Mouse (Mus musculus): Measurements from ENCODE around the gene Mbnl1. TPM values are rescaled to one million over a fixed set of nuclear protein-coding genes. Genes with fewer than 3 reads are reported as not detected.

Mbnl1 gene
- total RNA-seq, 2 experiments from 2014 or later, result 772 to 1,073 TPM

DNA sequence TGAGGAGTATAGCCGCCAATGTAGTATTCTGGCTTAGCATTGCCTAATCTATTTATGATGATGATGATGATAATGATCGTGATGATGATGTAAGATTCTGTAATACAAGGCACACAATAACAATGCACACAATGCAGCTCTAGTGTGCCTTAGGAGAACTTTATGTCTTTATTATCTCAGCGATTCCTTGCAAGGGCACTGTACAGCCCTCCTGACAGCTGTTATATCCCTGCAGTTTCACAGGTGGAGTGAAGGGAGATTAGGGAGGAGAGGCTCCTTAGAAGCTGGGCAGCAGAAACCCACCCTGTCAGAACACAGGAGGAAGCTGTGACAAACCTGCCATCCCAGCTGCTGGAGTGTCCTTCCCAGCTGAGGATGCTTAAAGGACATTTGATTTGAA is 93.3 kb downstream of the Mbnl1 start:
- no peak for ATAC-seq (ENCODE audit: poor library complexity, severe bottlenecking)

DNA sequence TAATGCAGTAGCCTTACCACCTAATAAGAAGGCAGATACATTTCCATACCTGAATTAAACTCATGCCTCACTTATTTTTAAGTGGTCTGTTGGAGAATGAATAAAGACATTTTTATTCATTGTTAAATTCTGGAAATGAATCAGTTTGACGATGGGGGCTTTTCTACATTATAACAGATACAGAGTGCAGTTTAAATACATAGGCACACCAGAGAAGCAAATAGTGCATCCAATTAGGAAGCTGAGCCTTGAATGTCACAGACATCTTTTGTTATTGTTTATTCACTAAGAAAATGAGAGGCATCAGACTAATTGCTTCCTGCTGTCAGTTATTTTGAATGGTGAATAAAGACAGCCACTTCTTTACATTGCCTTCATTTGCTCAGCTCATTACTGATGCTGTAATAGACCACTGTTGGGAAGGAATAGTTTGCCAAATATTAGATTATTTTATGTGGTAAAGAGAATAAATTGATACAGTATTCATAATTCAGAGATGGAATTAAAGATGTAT is 95.6 kb downstream of the Mbnl1 start:
- no peak for ATAC-seq (ENCODE audit: poor library complexity, severe bottlenecking)

DNA sequence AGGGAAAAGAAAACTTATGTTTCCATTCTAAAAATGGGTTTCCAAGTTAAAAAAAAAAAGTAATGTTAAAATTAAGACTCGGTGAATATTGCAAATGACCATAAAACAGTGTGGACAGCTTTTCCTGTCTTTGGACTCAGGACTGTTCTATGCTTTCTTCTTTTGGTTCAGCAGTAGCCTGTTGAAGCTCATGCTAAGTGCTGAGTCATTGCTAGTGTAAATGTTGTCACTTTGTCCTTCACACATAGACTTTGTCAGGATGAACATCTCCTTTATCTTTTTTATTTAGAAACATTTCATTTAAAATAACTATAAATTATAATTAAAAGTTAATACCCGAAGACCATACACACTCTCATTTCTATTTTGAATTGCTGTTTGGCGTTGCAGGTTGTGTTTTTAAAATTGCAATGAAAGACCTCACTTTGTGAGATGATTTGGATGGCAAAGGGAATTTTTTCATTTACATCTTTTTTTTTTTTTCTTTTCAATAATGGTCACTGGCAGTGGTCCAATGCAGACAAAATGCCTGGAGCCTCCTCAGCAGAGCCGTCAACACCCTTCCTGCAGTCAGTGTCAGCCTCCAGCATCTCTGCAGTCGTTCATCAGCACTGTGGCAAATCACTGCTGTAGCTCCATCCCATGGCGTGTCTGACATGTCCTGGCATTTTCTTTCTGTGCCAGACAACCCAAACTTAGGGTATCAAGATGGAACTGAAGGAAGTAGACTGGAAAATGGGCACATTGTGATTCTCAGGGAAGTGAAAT is 96.4 kb downstream of the Mbnl1 start:
- no peak for ATAC-seq (ENCODE audit: poor library complexity, severe bottlenecking)

DNA sequence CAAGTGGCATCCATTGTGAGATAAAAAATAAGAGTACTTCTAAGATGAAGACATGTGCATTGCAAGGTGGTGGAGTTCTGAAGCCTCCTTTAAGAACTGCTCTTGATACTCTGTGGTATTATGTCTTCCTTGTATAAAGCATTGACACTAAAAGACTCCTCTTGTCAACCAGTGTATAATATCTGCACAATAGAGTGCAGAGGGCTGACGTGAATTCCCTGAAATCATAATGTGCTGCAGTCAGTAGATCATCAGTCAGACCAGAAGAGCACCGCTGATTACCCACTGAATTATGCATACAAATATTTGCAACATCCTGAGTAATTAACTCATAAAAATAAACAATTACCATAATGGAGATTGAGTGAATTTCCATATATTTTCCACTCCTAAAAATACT is 97.2 kb downstream of the Mbnl1 start:
- no peak for ATAC-seq (ENCODE audit: poor library complexity, severe bottlenecking)

DNA sequence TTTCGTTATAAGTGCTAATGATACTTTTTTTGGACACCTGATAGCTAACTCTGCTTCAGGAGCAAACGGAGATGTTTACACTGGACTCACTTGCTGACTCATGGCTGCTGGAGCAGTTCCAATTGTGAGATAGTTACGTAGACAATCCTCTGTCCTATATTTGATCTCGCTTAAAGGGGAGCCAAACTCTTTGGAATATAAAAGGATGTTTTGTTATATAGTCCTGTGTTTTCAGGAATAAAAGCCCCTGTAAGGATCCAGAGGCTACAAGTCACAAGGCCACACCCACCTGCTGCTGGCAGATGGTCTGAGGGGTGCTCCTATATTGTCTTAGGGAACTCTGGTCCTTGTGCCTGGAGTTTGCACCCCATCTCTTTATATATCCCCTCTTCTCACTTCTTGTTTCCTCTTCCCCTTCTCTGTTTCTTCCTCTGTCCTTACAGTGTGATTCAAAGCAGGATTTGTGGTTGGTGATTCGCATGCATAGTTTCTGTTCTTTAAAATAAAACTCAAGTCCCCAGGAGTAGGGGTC is 97.9 kb downstream of the Mbnl1 start:
- peak; percentile 88 for ATAC-seq (ENCODE audit: poor library complexity, severe bottlenecking)

DNA sequence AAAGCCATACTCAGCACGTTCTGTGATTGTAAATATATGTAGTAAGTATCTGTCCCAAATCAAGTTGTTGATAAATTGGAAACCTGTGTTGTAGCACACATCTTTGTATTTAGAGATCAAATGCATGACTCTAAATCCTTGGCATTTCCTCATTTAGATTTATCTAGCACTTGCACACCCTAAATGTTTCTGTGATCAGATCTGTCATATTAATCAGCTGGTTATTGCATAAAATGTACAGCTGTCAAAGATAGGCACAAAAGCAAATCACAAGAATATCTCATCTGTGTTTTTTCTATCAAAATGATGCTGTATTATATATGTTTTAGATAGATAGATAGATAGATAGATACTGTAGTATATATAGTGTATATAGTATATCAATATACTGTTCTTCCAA is 98.9 kb downstream of the Mbnl1 start:
- no peak for ATAC-seq (ENCODE audit: poor library complexity, severe bottlenecking)

DNA sequence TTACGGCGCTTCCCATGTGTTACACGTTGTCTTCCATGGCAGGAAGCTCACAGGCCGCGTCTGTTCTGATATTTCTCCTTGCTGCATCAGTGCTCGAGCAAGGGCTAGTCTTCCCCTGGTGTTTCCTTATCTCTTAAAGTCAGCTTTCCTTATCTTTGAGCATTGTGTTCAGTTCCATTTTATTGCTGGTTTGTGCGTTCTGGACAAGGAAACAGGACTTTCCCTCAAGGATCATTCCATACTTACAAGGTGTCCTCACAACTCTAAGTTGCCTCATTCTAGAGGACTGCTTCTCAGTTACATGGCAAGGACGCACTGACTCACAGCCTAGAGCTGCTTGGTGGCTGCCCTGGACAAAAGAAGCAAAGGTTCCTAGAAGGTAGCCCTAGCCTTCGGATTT is 101.6 kb downstream of the Mbnl1 start:
- no peak for ATAC-seq (ENCODE audit: poor library complexity, severe bottlenecking)

DNA sequence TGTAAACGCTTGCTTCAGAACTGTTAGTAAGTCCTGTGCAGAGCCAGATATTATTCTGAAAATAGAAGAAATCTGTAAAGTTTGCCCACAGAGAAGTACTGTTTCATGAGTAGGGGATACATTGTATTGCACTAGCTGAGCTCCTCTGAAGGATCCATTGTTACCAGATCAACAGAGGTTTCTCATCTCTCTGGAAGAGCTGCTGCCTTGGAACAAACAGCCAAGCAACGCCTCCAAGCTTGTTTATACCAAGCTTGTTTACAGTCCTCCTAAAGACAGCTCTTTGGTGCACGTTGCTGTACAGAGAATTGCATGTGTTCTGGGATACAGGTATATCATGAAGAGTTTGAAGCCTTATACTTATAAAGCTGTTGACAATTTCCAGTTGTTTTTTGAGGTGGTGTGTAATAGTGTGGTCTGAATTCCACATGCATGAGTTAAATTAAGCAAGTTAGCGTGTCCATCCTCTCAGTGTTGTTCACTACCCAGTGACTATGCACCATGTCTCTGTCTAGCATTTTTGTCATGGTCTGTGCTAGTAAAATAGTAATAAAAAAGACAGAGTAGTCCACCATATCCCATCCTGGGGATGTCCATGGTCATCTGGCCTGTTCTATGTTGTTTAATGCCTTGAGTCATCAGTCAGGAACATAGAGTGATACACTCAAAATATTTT is 102.4 kb downstream of the Mbnl1 start:
- no peak for ATAC-seq (ENCODE audit: poor library complexity, severe bottlenecking)

DNA sequence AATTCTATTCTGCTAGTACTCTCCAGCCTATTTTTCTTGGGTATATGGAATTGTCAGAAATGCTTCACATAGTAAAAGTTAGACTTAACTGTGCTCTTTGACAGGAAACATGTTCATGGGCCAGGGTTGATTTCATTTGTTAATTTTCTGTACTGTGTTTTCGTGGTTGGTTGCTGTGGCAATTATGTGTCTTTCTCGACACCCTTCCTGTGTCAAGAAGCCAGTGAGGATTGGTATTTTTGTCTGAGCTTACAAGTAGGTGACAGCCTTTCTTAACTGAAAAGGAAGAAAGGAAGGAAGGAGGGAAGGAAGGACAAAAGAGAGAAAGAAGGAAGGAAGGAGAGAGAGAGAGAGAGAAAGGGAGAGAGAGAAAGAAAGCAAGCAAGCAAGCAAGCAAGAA is 103.3 kb downstream of the Mbnl1 start:
- ATAC-seq (ENCODE audit: poor library complexity, severe bottlenecking), result no peak

DNA sequence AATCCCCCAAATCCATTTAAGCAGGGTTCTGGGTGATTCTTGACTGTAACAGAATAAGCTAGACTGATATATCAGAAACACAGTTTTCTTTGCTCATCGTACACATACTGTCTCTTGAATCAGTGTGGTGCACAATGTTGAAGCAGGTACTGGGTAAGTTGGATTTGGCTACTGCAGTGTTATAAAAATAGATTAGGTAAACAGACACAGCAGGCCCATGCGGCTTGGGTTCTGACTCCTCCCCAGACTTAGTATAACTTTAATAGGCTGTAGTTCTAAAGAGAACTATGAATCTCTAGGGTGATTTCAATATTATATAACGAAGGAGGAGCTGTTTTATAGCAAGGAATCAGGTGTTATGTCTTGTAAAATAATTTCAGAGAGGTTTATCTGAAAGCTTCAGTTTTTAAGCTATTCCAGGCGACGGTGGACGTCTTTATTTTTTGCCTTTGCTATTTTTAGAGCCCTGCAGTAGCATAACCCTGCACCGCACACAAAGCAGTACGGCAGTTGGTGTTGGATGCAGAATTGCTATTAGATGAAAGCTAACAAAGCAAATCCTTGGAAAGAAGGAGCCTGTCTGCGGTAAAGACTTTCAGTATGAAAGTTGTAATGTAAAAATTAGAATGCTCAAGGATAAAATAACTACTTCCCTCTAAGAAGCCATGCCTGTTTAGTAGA is 103.9 kb downstream of the Mbnl1 start:
- no peak for ATAC-seq (ENCODE audit: poor library complexity, severe bottlenecking)

DNA sequence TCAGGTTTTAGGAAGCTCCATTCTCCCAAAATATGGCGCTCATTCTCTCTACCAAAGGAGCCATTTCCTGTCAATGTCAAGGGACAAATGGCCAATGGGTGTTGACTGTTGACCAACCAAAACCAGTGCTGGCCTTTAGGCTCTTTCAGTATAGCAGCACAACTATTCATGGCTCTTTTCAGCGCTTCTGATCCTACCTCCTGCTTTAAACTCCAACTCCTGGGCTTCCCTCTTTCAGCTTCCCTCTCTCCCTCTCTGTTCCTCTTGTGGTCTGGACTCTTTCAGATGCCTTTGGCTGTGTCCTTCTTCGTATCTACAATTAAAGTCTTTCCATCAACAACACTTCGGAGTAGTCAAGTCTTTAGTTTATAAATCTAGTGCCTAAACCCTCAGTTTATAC is 107.2 kb downstream of the Mbnl1 start:
- peak; percentile 45 for ATAC-seq (ENCODE audit: poor library complexity, severe bottlenecking)

DNA sequence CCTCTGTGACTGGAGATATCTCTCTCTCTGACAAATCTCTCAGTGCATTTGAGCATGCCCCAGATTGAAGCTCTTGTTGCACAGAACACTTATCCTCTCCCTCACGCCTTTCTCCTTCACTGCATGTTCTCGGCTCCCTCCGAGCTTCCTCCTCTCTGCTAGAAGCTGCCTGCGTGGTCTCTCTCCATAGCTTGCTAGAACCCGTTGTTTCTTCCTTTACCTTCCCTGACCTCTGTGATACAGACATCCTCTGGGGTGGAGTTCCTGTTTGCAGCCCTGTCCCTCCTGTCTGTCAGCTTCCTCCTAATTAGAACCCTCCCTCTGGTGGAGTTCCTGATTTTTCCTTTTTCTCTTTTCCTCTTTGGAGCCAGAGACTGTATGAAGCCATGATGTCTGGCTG is 108.1 kb downstream of the Mbnl1 start:
- ATAC-seq (ENCODE audit: poor library complexity, severe bottlenecking), result peak; percentile 82

DNA sequence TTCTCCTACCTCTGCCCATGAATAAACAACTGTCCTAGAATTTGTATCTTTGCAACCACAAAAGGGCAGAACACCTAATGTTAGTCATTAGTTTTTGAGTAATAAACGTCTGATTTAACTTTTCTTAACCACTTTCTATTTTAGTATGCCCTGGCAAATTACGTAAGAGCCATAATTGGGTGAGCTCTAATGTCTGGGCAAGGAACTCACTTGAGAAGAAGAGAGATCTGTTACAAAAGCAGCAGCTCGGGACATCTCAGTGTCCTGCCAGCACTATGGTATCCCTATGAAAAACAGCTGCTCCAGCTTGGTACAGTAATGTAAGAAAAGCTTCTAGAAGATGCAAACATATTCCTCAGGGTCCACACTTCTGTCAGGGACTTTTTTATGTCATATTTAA is 109.5 kb downstream of the Mbnl1 start:
- 0 out of 2 replicates have a peak, but pooled peaks have one; percentile 19 for ATAC-seq (ENCODE audit: poor library complexity, severe bottlenecking)

DNA sequence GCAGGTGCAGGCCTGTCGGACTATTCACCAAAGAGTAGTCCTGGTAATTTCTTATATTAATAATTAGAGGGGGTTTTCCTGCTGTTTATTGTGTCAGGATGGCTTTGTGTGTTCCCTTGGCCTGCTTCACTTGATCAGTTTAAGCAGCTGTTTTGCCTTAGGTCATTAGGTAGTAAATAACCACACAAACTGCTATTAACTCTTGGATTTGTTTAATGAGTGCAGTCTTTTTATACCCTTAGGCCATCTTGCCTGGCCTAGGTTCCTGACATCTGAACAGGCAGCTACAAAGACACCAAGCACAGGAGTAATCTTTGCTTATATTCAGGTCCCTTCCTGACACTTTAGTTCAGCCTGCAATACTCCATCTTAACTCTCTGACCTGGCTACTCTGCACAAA is 110.0 kb downstream of the Mbnl1 start:
- ATAC-seq (ENCODE audit: poor library complexity, severe bottlenecking), result no peak

DNA sequence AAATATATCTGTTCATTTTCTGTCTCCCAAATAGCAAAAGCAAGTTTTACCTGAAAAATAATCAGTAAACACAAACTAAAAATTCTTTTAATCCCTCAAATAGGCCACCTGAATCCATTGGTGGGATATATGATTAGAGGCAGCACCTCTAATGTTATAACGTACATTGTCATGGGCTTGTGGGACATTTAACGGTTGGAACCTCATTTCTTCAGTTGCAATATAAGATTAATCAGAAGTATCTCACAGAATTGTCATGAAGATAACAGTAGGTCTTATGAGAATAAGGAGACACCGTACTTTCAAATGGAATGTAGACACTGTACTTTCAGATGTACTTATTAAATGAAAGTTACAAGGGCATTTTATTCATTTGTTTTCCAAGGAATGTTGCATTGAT is 112.1 kb downstream of the Mbnl1 start:
- no peak for ATAC-seq (ENCODE audit: poor library complexity, severe bottlenecking)

DNA sequence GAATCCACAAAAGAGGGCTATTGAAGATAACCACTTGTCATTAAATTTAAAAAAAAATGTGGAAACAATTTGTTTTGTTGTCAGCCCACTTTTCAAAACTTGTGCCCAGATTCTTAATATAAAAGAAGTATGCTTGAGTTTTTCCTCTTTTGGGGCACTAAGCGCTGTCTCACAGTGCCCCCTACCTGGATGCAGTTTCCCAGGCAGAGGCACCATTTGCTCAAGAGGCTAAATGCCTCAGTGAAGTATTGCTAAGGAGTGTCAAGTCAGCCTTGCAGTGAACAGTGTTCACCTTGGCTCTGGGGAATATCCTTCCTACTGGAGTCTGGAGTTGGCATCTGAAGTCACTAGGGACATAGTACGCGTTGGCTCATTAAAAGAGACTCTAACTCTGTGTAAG is 113.4 kb downstream of the Mbnl1 start:
- ATAC-seq (ENCODE audit: poor library complexity, severe bottlenecking), result no peak

DNA sequence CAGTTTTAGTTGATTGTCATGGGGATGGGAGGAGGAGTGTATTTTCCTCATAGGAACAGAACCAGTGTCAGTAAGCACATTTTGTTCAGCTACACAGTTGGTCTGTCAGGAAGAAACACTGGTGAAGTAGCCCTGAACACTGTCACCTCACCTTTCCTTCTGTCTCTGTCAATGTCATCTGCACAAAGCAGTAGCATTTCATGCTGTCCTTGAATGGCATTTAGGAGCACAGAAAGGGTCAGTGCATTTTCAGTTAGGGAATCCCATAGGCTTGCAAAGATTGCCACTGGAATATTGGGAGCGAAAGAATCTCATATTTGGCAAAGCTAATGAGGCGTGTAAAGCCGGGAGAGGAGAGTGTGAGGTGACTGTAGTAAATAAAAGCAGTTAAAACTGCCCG is 114.5 kb downstream of the Mbnl1 start:
- no peak for ATAC-seq (ENCODE audit: poor library complexity, severe bottlenecking)

DNA sequence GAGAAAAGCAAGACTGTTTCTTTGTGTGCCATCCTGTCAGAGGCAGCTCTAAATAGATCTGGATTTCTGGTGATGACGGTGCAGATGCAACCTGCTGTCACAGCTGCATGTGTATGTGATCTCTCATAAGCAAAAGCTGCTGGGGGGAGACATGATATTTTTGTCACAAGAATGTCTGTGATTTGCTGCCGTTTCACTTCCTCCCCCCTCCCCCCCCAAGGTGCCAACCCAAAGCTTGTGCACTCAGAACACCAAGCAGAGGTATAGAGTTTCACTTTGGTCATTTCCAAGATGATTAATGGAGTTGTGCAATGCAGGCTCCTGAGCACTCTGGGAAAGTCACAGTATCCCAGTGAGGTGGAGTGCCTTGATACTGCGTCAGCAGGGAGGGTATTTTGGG is 116.7 kb downstream of the Mbnl1 start:
- peak; percentile 20; the same call in 1 of the 2 replicates for ATAC-seq (ENCODE audit: poor library complexity, severe bottlenecking)

DNA sequence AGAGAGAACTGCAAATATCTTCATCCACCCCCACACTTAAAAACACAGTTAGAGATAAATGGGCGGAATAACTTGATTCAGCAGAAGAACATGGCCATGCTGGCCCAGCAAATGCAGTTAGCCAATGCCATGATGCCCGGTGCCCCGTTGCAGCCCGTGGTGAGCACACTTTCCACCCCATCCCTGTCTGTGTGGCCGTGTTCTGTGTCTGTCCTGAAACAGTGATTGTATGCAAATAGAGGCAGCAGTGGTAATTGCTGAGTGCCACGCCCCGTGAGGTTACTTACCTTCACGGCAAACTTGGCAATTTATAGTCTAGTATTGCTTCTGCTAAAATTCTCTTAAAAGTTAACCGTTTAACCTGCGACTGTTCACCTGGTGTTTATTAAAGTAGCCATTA is 123.0 kb downstream of the Mbnl1 start:
- no peak for ATAC-seq (ENCODE audit: poor library complexity, severe bottlenecking)

DNA sequence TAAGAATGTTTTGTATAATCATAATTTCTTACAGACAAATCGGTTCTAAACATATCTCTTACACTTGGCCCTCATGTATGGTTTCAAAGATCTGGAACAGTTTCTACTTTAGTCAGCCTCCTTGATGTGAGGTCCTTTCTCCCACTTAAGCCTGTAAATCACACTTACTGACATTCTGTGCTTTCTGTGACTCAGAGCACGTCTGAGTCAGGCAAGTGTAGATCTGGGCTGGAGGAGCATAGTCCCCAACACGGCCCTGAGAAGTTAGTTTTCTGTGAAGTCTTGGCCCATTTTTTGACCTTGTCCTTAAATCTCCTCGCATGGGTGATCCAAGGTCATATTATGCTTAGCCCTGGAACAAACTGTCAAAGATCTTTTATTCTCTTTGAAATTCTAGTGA is 124.4 kb downstream of the Mbnl1 start:
- ATAC-seq (ENCODE audit: poor library complexity, severe bottlenecking), result no peak

DNA sequence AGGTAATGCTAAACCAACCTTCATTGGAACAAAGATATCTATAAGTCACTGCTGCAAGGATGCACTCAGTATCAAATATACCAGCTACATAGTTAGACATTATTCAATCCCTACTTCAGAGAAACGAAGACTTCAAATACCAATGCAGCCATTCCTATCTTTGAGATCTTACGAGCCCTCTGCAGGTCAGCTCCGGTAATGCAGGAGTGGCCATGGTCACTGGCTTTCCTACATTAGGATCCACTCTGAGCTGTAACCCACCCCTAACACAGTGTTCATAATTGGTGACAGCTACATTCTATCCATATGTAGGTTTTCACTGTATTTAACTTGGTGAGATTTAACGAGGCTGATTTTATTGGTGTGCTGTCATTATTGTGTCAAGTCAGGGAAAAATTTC is 129.1 kb downstream of the Mbnl1 start:
- ATAC-seq (ENCODE audit: poor library complexity, severe bottlenecking), result peak; percentile 85

All from megakaryocyte, adult 5-6 weeks (primary cell).